Mouse (Mus musculus) testis, adult 2 months (tissue): ENCODE data around the gene Sds.

Experiments used
- CTCF ChIP-seq: fragments of 200-500 bp; IDR thresholded peaks from 2 replicates; pipeline ENCODE4 v1.5.1; 2012; ENCODE audit warnings: low read depth, mild to moderate bottlenecking, inconsistent platforms, low read length, moderate library complexity; ENCODE audit not compliant: control insufficient read depth, insufficient read depth, insufficient replicate concordance
- POLR2A ChIP-seq: fragments of 200-500 bp; IDR thresholded peaks from 2 replicates; pipeline ENCODE4 v1.6.1; 2012; ENCODE audit warnings: low read depth, mild to moderate bottlenecking, inconsistent platforms, low read length, moderate library complexity; ENCODE audit not compliant: control insufficient read depth

GRCm38 (mm10) chr5:120493873-120494395 lies 17.6 kb downstream of the Sds start:
- TF ChIP-seq CTCF: no peak
- TF ChIP-seq POLR2A: no peak
